Mouse (Mus musculus) neural tube, embryonic 12.5 days (tissue): ENCODE results near the gene Bloc1s6. TPM values are rescaled to one million over a fixed set of nuclear protein-coding genes. Genes with fewer than 3 reads are reported as not detected.

Source experiments
- ATAC-seq: fragments of 200-750 bp; cut with Nextera tagmentation; 2 replicates; pipeline ENCODE4 v1.8.0; 2017; ENCODE audit warnings: low read depth, mild to moderate bottlenecking, moderate TSS enrichment, moderate library complexity; ENCODE audit not compliant: low FRiP score
- H3K27ac ChIP-seq: fragments of 300-500 bp; sonication (generic); 2 replicates; pipeline ENCODE4 v1.5.1; 2016
- H3K27me3 ChIP-seq: fragments of 300-500 bp; sonication (generic); replicated peaks from 2 replicates; pipeline ENCODE4 v1.6.1; 2016; ENCODE audit warnings: mild to moderate bottlenecking
- H3K36me3 ChIP-seq: fragments of 300-500 bp; sonication (generic); 2 replicates; pipeline ENCODE4 v1.6.1; 2016; ENCODE audit warnings: mild to moderate bottlenecking
- H3K4me1 ChIP-seq: fragments of 300-500 bp; sonication (generic); 2 replicates; pipeline ENCODE4 v1.6.1; 2016
- H3K4me2 ChIP-seq: fragments of 300-500 bp; sonication (generic); replicated peaks from 2 replicates; pipeline ENCODE4 v1.6.1; 2016; ENCODE audit warnings: mild to moderate bottlenecking
- H3K4me3 ChIP-seq: fragments of 300-500 bp; sonication (generic); 2 replicates; pipeline ENCODE4 v1.5.1; 2016
- H3K9ac ChIP-seq: fragments of 300-500 bp; sonication (generic); 2 replicates; pipeline ENCODE4 v1.6.1; 2016; ENCODE audit warnings: mild to moderate bottlenecking
- H3K9me3 ChIP-seq: fragments of 300-500 bp; sonication (generic); 2 replicates; pipeline ENCODE4 v1.6.1; 2016; ENCODE audit warnings: mild to moderate bottlenecking
- whole genome bisulfite sequencing: fragments of 180-500 bp; shearing (Covaris S2); methylation state at CpG from one replicate; pipeline ENCODE4 v1.1.7; 2016; 5-methylcytosine and 5-hydroxymethylcytosine counted together
- polyA plus RNA-seq: library from polyadenylated mRNA; unstranded; fragments of >200 nt; fragmentation: Nextera tagmentation; extraction: Ambion mirVana; gene quantifications from 2 replicates; pipeline ENCODE4 v1.2.1, GENCODE M21; 2016

Bloc1s6 gene
- 74.1 and 75.6 TPM in 2 replicates for polyA plus RNA-seq

GRCm38 (mm10) chr2:122737894-122738830 is at the start of gene Bloc1s6:
Bloc1s6 (plus strand) TSS chr2:122738503.
- Histone ChIP-seq H3K9me3 (no peaks in the 10 kb centered on the region), H3K4me1 (peaks cover 7% of the 10 kb centered on the region; the same call in 1 of the 2 replicates), H3K9ac (peak within 1 kb of the TSS; percentile 95), H3K4me2 (peak within 1 kb of the TSS; percentile 74), H3K27ac (peak within 1 kb of the TSS; percentile 86), H3K36me3 (peaks cover 7% of the 10 kb centered on the region; the same call in 1 of the 2 replicates), H3K27me3 (no peaks in the 10 kb centered on the region; the same call in 1 of the 2 replicates), H3K4me3 (peak within 1 kb of the TSS; percentile 79)
- WGBS: under 1% methylated on average over 49 of the region's 59 CpGs
- ATAC-seq: peak; percentile 94

GRCm38 (mm10) chr2:122697526-122697925 is 40.8 kb upstream of the Bloc1s6 start:
- no peak for ATAC-seq
- H3K27ac ChIP-seq: no peak overlapping the region
- no peaks in the 10 kb centered on the region for H3K36me3 ChIP-seq
- no peak overlapping the region for H3K4me2 ChIP-seq
- no peak overlapping the region for H3K4me3 ChIP-seq
- peaks cover 10% of the 10 kb centered on the region; the same call in 1 of the 2 replicates for H3K4me1 ChIP-seq
- no peaks in the 10 kb centered on the region for H3K9me3 ChIP-seq
- WGBS: 73% methylated on average over 2 of the region's 2 CpGs
- H3K9ac ChIP-seq: no peak overlapping the region
- no peaks in the 10 kb centered on the region for H3K27me3 ChIP-seq

DNA sequence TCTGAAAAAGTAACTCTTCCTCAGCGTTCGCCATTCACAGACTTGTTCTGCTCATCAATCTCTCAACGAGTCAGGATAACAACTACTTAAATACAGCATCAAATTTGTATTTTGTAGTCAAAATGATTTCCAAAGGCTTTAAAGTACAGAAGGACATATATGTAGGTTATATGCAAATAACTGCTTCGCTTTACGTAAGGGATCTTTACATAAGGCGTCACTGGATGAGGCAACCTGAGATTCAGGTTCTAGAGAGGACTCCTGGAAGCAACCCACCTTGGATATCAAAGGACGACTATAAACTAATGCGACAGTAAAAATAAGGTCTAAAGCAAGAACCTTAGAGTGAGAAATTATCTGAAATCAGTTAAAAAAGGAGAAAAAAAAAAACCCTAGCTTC is 37.3 kb upstream of the Bloc1s6 start:
- ATAC-seq: no peak
- no peak overlapping the region for H3K9ac ChIP-seq
- H3K27me3 ChIP-seq: no peaks in the 10 kb centered on the region
- H3K4me3 ChIP-seq: no peak overlapping the region
- 64% methylated on average over 8 of the region's 8 CpGs for WGBS
- no peaks in the 10 kb centered on the region for H3K36me3 ChIP-seq
- no peaks in the 10 kb centered on the region for H3K9me3 ChIP-seq
- no peak overlapping the region for H3K27ac ChIP-seq
- peak overlapping the region; percentile 88 for H3K4me2 ChIP-seq
- H3K4me1 ChIP-seq: peaks cover 10% of the 10 kb centered on the region; the same call in 1 of the 2 replicates

GRCm38 (mm10) chr2:122701871-122702180 is 36.5 kb upstream of the Bloc1s6 start:
- no peak; the same call in 1 of the 2 replicates for ATAC-seq
- Histone ChIP-seq H3K4me2 (peak overlapping the region; percentile 88), H3K9ac (peak overlapping the region; percentile 83), H3K9me3 (no peaks in the 10 kb centered on the region), H3K36me3 (no peaks in the 10 kb centered on the region), H3K4me3 (peak overlapping the region; percentile 74), H3K27me3 (no peaks in the 10 kb centered on the region), H3K27ac (no peak overlapping the region), H3K4me1 (peaks cover 10% of the 10 kb centered on the region; the same call in 1 of the 2 replicates)
- 1% methylated on average over 15 of the region's 15 CpGs for WGBS

DNA sequence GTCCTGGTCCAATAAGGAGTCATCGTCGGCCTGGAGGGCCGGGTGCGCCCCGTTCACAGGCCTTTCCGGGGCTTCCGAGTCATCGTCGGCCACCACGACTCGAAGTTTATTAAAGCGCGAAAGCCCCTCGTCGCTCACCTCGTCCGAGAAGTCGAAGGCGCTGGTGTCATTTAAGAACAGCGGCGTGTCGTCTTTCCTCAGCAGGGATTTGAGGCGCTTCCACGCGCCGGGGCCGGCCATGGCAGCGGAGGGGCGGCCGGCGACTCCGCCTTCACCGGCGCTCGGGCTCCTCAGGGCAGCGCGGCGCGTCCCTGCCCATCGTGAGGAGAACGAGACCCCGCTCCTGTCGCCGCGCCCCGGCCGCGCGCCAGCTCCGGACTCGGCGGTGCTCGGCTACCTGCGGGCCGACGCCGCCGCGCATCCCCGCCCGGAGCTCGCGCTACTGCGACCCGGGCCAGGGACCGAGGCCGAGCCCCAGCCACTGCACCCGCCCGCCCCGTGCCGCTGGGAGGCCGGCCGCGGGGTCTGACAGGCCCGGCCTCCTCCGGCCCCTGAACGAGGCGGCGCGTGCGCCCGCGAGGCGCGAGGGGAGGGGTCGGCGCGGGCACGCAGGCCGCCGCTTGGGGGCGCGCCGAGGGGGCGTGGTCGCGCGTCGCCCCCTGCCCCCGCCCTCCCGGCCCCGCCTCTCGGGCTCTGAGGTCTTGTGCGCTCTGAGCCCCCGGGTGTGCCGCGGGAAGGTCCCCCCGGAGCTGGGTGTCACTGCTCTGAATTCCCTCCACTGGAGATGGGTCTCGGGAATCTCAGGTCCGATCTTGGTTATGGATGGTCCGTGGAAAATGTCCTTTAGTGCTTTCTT is 35.9 kb upstream of the Bloc1s6 start, which contains the start of gene Slc30a4:
Slc30a4 (minus strand) TSS at position 483 of the 856 bp plus-strand sequence.
- Histone ChIP-seq H3K9ac (peak within 1 kb of the TSS; percentile 83), H3K4me3 (peak within 1 kb of the TSS; percentile 74), H3K36me3 (no peaks in the 10 kb centered on the region), H3K9me3 (no peaks in the 10 kb centered on the region), H3K27me3 (no peaks in the 10 kb centered on the region), H3K4me2 (peak within 1 kb of the TSS; percentile 88), H3K27ac (no peak within 1 kb of the TSS), H3K4me1 (peaks cover 10% of the 10 kb centered on the region; the same call in 1 of the 2 replicates)
- ATAC-seq: peak; percentile 97
- under 1% methylated on average over 110 of the region's 111 CpGs for WGBS

GRCm38 (mm10) chr2:122704572-122704971 is 33.7 kb upstream of the Bloc1s6 start:
- H3K27me3 ChIP-seq: no peaks in the 10 kb centered on the region
- H3K4me2 ChIP-seq: no peak overlapping the region
- H3K9ac ChIP-seq: no peak overlapping the region
- H3K9me3 ChIP-seq: no peaks in the 10 kb centered on the region
- H3K4me3 ChIP-seq: no peak overlapping the region
- H3K36me3 ChIP-seq: no peaks in the 10 kb centered on the region
- WGBS: 78% methylated on average over 2 of the region's 2 CpGs
- peaks cover 10% of the 10 kb centered on the region; the same call in 1 of the 2 replicates for H3K4me1 ChIP-seq
- H3K27ac ChIP-seq: no peak overlapping the region
- no peak for ATAC-seq

DNA sequence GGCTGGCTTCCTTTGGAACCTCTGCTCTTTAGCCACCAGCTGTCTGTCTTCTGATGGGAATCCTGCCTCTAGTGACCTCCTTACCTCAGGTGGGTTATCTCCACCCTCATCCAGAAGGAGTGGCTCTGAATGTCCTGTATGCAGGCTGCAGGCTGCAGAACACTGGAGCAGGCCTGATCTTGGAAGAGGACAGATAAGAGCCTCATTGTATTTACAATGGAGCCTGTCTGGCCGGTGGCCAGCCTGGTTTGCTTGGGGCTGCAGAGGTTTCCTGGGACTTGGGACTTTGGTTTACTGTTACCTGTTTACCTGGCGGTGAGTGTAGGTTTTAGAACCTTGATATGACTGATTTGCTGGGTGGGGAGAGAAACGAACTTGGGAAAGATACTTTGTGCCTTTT is 30.2 kb upstream of the Bloc1s6 start:
- ATAC-seq: no peak
- Histone ChIP-seq H3K4me2 (no peak overlapping the region), H3K4me3 (no peak overlapping the region), H3K9ac (no peak overlapping the region), H3K27ac (no peak overlapping the region), H3K9me3 (no peaks in the 10 kb centered on the region), H3K27me3 (no peaks in the 10 kb centered on the region), H3K36me3 (no peaks in the 10 kb centered on the region), H3K4me1 (no peaks in the 10 kb centered on the region)
- 66% methylated on average over 3 of the region's 3 CpGs for whole genome bisulfite sequencing

DNA sequence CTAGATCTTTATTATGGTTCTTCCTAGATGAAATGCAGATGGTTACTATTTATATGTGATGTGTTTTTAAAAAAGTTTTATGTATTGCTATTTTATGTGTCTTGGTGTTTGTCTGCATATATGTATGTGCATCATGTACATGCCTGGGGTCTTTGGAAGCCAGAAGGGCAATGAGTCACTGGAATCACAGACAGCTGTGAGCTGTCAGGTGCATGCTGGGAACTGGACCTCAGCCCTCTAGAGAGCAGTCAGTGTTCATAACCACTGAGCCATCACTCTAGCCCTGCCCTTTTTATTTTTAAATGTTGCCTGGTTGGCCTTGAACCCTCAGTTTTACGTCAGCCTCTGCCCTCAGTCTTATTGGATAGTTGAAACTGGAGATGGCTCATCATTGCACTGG is 29.1 kb upstream of the Bloc1s6 start:
- no peak overlapping the region for H3K4me3 ChIP-seq
- no peak overlapping the region for H3K4me2 ChIP-seq
- H3K27me3 ChIP-seq: no peaks in the 10 kb centered on the region
- H3K9me3 ChIP-seq: no peaks in the 10 kb centered on the region
- H3K9ac ChIP-seq: no peak overlapping the region
- ATAC-seq: no peak
- H3K36me3 ChIP-seq: no peaks in the 10 kb centered on the region
- no peaks in the 10 kb centered on the region for H3K4me1 ChIP-seq
- H3K27ac ChIP-seq: no peak overlapping the region
- 76% methylated on average over 1 of the region's 1 CpGs for WGBS

DNA sequence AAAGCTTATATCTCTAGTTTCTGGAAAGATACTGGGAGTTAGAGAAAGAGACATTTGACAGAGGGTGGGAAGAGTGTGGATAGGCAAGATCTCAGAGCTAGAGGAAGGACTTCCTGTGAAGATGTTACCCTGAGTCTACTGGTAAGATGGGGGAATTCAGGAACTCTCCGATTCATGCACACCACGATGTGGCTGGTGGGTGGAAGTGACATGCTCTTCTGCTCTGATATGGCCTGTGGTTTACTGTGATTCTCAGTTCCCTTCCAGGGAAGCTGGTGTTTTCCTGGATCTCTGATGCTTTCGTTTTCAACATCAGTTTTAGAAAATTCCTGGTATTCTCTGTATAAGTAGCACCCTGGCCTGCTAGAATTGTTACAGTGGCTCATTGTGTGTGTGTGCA is 26.4 kb upstream of the Bloc1s6 start:
- Histone ChIP-seq H3K4me1 (no peaks in the 10 kb centered on the region), H3K27ac (no peak overlapping the region), H3K4me3 (no peak overlapping the region), H3K9me3 (no peaks in the 10 kb centered on the region), H3K4me2 (no peak overlapping the region), H3K27me3 (no peaks in the 10 kb centered on the region), H3K9ac (no peak overlapping the region), H3K36me3 (no peaks in the 10 kb centered on the region)
- 81% methylated on average over 3 of the region's 3 CpGs for WGBS
- ATAC-seq: no peak

DNA sequence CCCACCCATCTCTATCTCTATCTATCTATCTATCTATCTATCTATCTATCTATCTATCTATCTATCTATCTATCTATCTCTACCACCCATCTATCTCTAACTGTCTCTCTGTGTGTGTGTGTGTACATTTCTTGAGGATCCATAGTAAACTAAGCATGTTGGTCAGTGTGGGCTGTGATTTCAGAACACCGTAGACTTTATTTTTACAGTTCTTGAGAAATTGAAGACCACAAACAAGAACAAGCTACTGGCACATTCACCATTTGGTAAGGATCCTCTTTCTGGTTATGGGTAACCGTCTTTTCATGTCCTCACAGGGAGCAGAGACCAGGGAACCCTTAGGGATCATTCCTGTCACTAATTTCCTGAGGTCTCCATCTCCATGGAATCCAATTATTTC is 25.5 kb upstream of the Bloc1s6 start:
- 85% methylated on average over 2 of the region's 2 CpGs for WGBS
- Histone ChIP-seq H3K4me3 (no peak overlapping the region), H3K27me3 (no peaks in the 10 kb centered on the region), H3K4me1 (no peaks in the 10 kb centered on the region), H3K9me3 (no peaks in the 10 kb centered on the region), H3K4me2 (no peak overlapping the region), H3K9ac (no peak overlapping the region), H3K36me3 (no peaks in the 10 kb centered on the region), H3K27ac (no peak overlapping the region)
- ATAC-seq: no peak

DNA sequence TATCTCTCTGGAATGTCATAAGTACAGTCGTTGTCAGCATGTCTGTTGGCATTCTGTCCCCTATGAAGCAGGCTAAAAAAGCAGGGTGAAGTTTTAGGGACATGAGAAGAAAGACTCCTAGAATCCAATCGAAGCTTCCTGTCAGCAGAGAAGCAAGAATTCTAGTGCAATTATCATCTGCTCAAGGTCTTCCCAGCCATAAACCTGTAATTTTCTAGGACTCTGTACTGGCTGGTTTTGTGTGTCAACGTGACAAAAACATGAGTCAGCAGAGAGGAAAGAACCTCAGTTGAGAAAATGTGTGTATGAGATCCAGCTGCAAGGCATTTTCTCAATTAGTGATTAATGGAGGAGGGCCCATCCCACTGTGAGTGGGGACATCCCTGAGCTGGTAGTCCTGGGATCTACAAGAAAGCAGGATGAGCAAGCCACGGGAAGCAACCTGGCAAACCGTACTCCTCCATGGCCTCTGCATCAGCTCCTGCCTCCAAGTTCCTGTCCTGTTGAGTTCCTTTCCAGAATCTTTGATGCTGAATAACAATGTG is 23.1 kb upstream of the Bloc1s6 start:
- Histone ChIP-seq H3K4me2 (no peak overlapping the region), H3K4me3 (no peak overlapping the region), H3K4me1 (no peaks in the 10 kb centered on the region), H3K27me3 (no peaks in the 10 kb centered on the region), H3K27ac (no peak overlapping the region), H3K9me3 (no peaks in the 10 kb centered on the region), H3K36me3 (no peaks in the 10 kb centered on the region), H3K9ac (no peak overlapping the region)
- WGBS: 77% methylated on average over 5 of the region's 5 CpGs
- ATAC-seq: no peak
